Mouse (Mus musculus): ENCODE data around the gene Ppara.

- TF ChIP-seq POLR2A (IDR thresholded peaks at IDR 0.05; ENCODE audit: borderline replicate concordance, control insufficient read depth, low read depth, low read length) (no peak), CTCF (IDR thresholded peaks at IDR 0.05; ENCODE audit: control insufficient read depth, insufficient read depth, low read length) (no peak)
Observed at GRCm38 (mm10) chr15:85807404-85807803, 72.6 kb downstream of the Ppara start.

All from bone marrow, adult 2 months (tissue).